Mouse (Mus musculus): ENCODE data around the gene Urod. TPM values are rescaled to one million over a fixed set of nuclear protein-coding genes. Genes with fewer than 3 reads are reported as not detected.

Gene Urod
- total RNA-seq, 2 experiments from 2014 or later = 61.9 to 69.4 TPM

- no peak for DNase-seq (ENCODE audit: low spot score in 2 of 2)
Measured at GRCm38 (mm10) chr4:116995798-116996135, 1.6 kb upstream of the Urod start.

GRCm38 (mm10) chr4:116995131-116995797, 1.1 kb upstream of the Urod start, which contains the start of gene Hectd3:
Gene Hectd3, plus strand, starts transcription at chr4:116995317.
- peak; percentile 19 to 68 for DNase-seq (ENCODE audit: low spot score in 2 of 2)

GRCm38 (mm10) chr4:116991366-116991765, 2.8 kb downstream of the Urod start:
- peak; percentile 76 to 93 for DNase-seq (ENCODE audit: low spot score in 2 of 2)

GRCm38 (mm10) chr4:116989731-116990130, 4.5 kb downstream of the Urod start:
- DNase-seq (ENCODE audit: low spot score in 2 of 2) = no peak

GRCm38 (mm10) chr4:116987122-116987456, 7.1 kb downstream of the Urod start:
- DNase-seq (ENCODE audit: low spot score in 2 of 2) = no peak

- peak; percentile 73 to 86 for DNase-seq (ENCODE audit: low spot score in 2 of 2)
Measured at GRCm38 (mm10) chr4:116986400-116987121, 7.7 kb downstream of the Urod start.

- DNase-seq (ENCODE audit: low spot score in 2 of 2) = no peak
Measured at GRCm38 (mm10) chr4:116985681-116986080, 8.5 kb downstream of the Urod start.

- no peak for DNase-seq (ENCODE audit: low spot score in 2 of 2)
Measured at GRCm38 (mm10) chr4:116976503-116976902, 17.7 kb downstream of the Urod start.

- no peak for DNase-seq (ENCODE audit: low spot score in 2 of 2)
Measured at GRCm38 (mm10) chr4:116954951-116955350, 39.3 kb downstream of the Urod start.

GRCm38 (mm10) chr4:116951642-116952041, 42.6 kb downstream of the Urod start:
- DNase-seq (ENCODE audit: low spot score in 2 of 2) = no peak

GRCm38 (mm10) chr4:116944055-116944454, 50.2 kb downstream of the Urod start:
- peak in 1 of 2 experiments; percentile 17 for DNase-seq (ENCODE audit: low spot score in 2 of 2)

- no peak for DNase-seq (ENCODE audit: low spot score in 2 of 2)
Measured at GRCm38 (mm10) chr4:116942695-116943094, 51.5 kb downstream of the Urod start.

Other genes with a start within 250 kb of the Urod start
- gene Toe1, start 186.8 kb downstream of the Urod start, total RNA-seq (2021) = 10 to 100 TPM; 12.9 TPM
- gene Mutyh, start 186.7 kb downstream of the Urod start, total RNA-seq (2021) = 1 to 10 TPM; 3.5 to 3.8 TPM
- gene Hpdl, start 172.7 kb downstream of the Urod start, total RNA-seq (2021) = 1 to 10 TPM; 4.3 to 5.5 TPM
- gene Zswim5, start 117.0 kb downstream of the Urod start, total RNA-seq (2021) = 10 to 100 TPM; 16.8 to 19.2 TPM
- 10 to 100 TPM; 43.7 to 45.4 TPM for gene Hectd3, start 904 bp upstream of the Urod start, total RNA-seq (2021)
- gene Eif2b3, start 25.0 kb upstream of the Urod start, total RNA-seq (2021) = 10 to 100 TPM; 15.8 to 17.8 TPM
- 1 to 10 TPM; 1.6 to 1.8 TPM for gene Ptch2, start 101.7 kb upstream of the Urod start, total RNA-seq (2021)
- gene Btbd19, start 131.3 kb upstream of the Urod start, total RNA-seq (2021) = 10 to 100 TPM; 13.9 to 16.9 TPM
- gene Tctex1d4, start 132.4 kb upstream of the Urod start, total RNA-seq (2021) = 1 to 10 TPM in 1 of 2 experiments, under 1 TPM in 1; 0.46 to 1.1 TPM
- gene Plk3, start 139.6 kb upstream of the Urod start, total RNA-seq (2021) = 1 to 10 TPM; 8.7 to 9.2 TPM
- 100 to 1,000 TPM; 576 to 601 TPM for gene Rps8, start 161.8 kb upstream of the Urod start, total RNA-seq (2021)
- gene Kif2c, start 188.2 kb upstream of the Urod start, total RNA-seq (2021) = under 1 TPM in 1 of 2 experiments, not detected in 1; 0.35 TPM